Mouse (Mus musculus) mouse trophoblast stem cell (cell line): ENCODE results near the gene Olfr1418.

Experiments used
- in situ Hi-C, 2 experiments: fragments of 300-500 bp; cut with MseI, MboI; formaldehyde crosslinking; loops; 2 replicates in 1 of 2; 3 replicates in 1 of 2; pipeline ENCODE4 v1.15.1; 2025

Olfr1418 gene

GRCm38 (mm10) chr19:11811688-11812365, 49.0 kb downstream of the Olfr1418 start:
- in situ Hi-C loops: loop anchor here in 1 of 2 experiments (10.0 kb wide), 1 partner anchor 103 kb away; the partner anchor contains the start of gene Patl1

- in situ Hi-C loops: loop anchor here in 1 of 2 experiments (10.0 kb wide), 1 partner anchor 104 kb away; the partner anchor contains the start of gene Patl1
Observed at GRCm38 (mm10) chr19:11810856-11811255, 50.0 kb downstream of the Olfr1418 start.

- in situ Hi-C loops: loop anchor here in 1 of 2 experiments (10.0 kb wide), 1 partner anchor 105 kb away; the partner anchor contains the start of gene Patl1
Observed at GRCm38 (mm10) chr19:11810003-11810758, 50.7 kb downstream of the Olfr1418 start.

- in situ Hi-C loops: no loop called here
Observed at GRCm38 (mm10) chr19:11808452-11808851, 52.4 kb downstream of the Olfr1418 start.

GRCm38 (mm10) chr19:11807822-11808221, 53.0 kb downstream of the Olfr1418 start:
- in situ Hi-C loops: no loop called here

GRCm38 (mm10) chr19:11807251-11807650, 53.6 kb downstream of the Olfr1418 start:
- in situ Hi-C loops: no loop called here

GRCm38 (mm10) chr19:11804423-11804822, 56.4 kb downstream of the Olfr1418 start:
- in situ Hi-C loops: no loop called here
